Mouse (Mus musculus): ENCODE results near the gene Cpa5. TPM values are rescaled to one million over a fixed set of nuclear protein-coding genes. Genes with fewer than 3 reads are reported as not detected.

Cpa5 gene
- total RNA-seq, 2 experiments from 2014 or later = not detected

DNA sequence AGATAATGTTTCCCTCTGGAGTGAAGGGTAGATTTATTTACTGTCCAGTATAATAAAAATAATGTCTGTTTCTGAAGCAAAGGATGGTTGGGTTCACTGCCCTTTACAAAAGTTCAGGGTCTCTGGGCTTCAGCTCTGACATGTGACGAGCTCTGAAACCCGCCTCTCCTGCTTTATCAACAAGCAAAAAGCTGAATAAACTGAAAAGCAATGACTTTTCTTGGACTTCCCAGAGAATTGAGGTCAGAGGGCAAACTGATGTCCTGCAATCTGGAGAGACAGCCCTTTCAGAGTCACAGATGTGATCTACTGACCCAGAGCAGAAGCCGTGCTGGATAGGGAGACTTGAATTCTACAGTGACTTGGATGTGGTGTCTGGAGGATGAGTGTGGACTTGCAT, 10.8 kb upstream of the Cpa5 start:
- no peak for DNase-seq (ENCODE audit: extremely low spot score in 1 of 2, low spot score in 1 of 2)

DNA sequence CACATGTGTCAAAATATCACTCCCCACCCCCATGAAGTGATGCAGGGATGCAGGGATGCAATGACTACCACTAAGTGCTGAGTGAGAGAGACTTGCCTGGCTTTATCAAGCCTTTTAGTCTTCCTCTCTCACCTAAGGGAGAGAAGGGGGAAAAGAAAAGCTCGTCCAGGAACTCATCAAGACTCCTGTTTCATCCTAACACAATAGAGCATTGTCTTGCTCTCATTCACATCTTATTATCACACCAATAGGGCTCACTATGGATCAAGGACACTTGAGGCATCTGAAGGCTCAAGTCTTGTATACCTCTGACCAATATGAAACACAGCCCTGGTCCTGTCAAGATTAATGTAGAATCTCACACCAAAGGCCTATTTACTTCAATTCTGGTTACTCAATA, 9.8 kb upstream of the Cpa5 start:
- DNase-seq (ENCODE audit: extremely low spot score in 1 of 2, low spot score in 1 of 2) = no peak

DNA sequence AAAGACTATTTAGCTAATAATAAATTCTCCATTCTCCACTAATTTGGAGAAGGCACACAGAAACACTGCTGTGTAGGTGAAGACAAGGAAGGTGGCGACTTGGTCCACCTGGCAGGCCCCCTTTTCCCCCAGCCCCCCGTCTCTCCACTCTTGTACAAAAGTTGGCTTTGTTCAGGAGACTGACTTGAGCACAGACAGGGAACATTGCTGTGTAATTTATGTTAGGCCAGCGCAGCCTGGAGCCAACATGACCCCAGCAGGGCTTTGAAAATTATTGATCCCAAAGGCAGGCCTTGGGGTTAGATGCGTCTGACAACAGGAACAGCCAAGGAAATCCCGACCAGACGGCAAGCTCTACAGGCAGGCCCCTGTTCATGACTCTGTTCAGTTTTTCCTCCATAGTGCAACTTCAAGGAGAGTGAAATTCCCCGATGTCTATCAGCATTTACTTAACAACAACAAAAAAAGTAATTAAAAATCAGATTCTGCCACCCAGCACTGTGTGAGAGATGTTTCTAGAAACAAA, 6.4 kb upstream of the Cpa5 start:
- no peak for DNase-seq (ENCODE audit: extremely low spot score in 1 of 2, low spot score in 1 of 2)

DNA sequence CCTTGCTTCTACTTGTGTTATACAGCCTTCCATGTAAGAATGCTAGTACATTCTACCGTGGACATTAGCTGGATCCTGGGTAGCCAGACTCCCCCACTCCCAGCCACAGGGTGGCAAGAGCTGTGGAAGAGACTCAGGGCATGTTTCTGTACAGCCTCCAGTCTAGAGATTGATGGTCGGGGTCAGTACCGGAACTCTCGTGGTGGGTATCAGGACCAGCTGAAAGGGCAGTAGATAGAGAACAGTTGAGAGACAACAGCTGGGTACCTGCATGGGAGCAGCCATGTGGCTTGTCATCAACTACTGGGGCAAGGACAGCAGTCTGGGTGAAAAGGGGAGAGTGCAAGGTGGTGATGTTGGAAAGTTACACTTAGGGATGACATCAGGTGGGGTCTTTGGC, 5.7 kb upstream of the Cpa5 start:
- DNase-seq (ENCODE audit: extremely low spot score in 1 of 2, low spot score in 1 of 2) = no peak

DNA sequence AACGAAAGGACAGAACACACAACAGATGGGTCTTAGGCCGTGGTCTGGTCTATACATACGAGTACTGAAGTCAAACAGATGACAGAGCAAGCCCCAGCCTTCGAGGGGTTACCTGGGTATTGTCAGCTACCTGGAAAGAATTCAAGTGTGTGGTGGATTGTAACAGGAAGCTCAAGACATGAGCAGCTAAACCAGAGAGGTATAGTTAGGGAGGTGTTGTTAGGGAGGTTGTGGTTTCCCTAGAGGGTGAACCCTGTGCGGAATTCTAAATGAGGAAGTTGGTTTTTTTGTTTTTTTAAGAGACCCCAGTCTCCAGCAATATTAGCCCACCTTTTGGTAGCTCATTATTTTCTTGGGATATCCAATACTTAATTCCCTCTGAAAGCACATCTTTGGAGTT, 5.1 kb upstream of the Cpa5 start:
- no peak for DNase-seq (ENCODE audit: extremely low spot score in 1 of 2, low spot score in 1 of 2)

DNA sequence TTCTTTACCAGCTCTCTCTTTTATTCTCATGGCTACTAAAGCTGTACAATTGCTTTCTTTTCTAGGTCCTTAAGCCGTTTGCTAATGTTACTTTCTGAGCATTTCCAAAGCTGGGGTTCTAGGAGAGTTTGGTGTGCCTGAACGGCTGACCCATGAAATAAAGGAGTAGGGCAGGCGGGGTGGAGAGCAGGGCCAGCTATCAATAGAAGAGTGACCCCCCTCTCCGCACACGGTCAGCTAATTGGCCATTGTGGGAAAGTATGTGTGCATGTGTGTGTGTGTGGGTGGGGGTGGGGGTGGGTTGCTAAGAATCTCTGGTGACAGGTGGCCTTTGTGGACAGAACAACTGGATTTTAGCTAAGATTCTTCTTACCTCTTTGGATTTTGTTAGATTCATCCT, 402 bp downstream of the Cpa5 start:
- no peak for DNase-seq (ENCODE audit: extremely low spot score in 1 of 2, low spot score in 1 of 2)

DNA sequence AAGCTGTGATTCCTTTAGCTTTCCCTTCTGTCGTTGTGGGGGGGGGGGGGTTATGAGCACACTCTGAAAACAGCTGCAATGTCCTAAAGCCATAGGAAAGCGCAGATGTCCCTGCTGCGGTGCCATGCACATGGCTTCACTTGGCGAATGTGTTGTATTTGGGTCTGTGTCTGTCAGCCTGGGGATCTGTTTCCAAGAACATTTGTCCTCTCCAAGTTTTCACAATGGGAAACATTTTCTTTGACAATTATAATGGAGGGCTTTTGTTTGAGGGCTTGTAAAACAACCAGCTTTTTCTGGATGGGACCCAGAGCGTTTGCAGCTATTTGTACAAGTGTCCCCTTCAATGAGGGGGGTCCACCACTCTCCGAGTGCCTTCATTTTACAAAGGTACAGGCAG, 3.4 kb downstream of the Cpa5 start:
- DNase-seq (ENCODE audit: extremely low spot score in 1 of 2, low spot score in 1 of 2) = no peak

DNA sequence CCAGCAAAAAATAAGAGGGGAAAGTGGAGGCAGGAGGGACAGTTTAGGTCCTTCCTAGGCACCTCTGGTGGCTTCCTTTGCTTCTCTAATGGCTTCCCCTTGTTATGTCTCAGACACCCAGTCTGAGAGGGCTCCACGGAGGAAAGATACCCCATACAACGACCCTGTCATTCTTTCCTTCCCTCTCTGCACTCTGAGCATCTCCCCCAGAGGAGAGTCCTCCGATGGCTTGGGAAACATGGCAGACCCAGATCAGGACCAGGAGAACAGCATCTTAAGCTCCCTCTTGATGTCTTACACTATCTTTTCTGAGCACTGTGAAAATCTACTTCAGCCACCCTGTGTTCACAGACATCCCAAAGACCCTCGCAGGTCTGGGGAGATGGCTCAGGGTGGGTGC, 4.9 kb downstream of the Cpa5 start:
- DNase-seq (ENCODE audit: extremely low spot score in 1 of 2, low spot score in 1 of 2) = no peak

DNA sequence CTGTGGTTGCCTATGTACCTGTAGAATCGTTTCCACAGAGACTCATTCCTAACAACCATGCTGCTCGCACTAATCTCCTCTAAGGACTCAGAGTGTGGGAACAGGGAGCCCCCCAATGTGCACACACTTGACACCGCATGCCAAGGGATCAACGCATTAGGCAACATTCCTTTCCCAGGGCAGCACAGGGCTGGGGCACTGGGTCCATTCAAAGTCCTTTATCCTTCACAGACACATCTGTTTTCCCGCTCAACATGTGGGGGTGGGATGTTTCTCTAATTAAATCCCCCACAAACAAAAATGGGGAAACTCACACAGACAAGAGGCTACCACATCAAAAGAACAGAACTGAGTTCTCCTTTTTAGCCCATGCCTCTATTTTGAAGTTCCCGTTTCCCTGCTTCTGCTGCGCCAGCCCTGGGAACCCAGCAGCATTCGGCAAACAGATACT, 5.7 kb downstream of the Cpa5 start:
- no peak for DNase-seq (ENCODE audit: extremely low spot score in 1 of 2, low spot score in 1 of 2)

DNA sequence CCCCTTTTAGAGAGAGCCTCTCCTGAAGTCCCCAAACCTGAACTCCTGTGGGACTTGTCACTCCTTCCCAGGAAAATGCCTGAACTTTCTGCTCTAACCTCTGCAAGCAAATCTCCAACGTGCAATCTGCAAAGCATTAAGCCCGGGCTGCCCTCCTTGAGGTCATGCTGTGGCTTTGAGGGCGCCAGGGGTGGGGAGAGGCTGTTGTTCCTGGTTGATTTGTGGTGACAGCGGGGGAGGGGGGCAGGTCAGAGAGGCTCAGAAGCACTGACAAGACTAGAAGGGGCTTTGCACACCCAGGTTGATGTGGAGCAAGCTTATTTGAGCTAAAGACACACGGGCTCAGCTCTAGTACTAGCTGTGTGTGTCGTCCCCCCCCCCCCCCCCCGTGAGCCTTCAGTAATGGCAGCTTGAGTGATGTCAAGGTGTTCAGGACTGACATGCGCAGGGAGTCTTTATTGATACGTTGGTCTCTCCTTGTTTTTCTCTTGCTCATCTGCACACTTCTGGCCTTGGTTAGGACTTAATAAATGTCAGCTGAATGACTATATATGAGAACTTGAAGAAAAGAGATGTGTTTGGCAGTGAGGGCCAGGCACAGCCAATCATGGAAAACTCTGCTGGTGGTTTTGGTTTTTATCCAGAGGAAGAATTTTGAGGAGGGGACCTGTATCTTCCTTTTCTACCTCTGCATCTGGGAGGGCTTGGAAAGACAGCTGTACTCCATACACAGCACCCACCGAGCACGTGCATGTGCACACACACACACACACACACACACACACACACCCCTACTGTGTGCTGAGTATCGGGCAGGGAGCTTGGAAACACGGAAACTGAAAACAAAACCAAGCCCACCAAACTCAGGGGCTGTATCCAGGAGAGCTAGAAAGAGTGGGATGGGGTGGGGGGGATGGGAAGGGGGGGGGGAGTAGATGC, 6.5 kb downstream of the Cpa5 start:
- DNase-seq (ENCODE audit: extremely low spot score in 1 of 2, low spot score in 1 of 2) = no peak

DNA sequence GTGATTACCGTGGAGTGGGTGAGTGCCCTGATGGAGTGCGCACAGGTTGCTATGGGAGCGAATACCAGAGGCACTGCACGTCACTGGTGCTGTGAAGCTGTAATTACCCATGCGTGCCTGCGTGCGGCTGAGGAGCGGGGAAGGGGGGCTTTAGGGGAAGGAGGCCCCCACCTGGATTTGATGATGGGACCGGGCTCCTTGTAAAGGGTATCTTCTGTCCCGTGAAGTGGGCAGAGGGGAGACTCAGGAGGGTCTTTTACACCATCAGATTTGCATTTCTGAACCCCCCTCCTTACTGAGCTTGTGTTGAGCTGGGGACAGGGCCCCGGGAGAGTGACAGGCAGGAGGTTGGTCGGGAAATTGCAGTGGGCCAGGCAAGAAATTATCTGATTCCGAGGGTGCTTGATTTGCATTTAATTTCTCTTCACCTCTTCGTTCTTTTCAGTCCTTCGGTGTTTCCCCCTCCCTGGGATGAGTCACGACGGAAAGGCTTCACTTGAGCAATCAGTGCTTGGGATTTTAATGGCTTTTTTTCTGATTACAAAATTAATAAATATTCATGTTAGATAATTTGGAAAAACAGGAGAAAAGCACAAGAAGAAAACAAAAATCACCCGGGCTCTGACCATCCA, 7.3 kb downstream of the Cpa5 start:
- peak; percentile 31 to 42 for DNase-seq (ENCODE audit: extremely low spot score in 1 of 2, low spot score in 1 of 2)

DNA sequence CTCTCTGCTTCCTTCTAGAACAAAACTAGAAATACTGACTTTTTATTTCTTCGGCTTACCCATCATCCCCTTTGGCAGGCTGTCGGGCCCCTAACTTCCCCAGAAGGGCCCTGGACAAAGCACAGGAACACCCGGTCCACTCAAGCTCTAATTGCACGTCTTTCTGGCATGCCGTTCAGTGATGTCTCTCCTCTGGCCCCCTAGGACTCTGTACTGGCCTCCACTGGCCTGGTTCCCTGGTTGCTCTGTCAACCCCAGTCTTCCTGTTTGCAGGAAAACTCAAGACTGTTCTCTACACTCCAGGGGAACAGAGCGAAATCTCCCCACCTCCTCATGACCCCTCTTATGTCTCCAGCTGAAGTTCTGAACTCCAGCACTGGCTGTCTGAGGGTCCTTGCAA, 7.9 kb downstream of the Cpa5 start:
- DNase-seq (ENCODE audit: extremely low spot score in 1 of 2, low spot score in 1 of 2) = no peak

DNA sequence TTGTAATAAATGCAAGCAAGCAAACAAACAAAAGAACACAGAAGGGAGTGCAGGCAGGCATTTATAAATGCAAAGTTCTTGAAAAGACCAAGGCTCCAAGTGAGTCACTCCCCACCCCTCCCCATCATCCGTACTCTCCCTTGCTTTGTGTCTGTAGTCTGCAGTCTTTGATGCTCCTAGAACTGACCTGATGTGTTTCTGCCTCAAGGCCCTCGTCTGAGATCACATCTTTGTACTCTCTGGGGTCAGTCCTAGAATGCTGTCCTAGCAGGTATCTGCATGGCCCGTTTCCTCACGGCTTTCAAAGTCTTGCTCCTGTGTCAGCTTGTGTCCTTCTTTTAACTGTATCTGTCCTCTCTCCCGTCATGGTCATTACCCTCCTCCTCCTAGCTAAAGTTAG, 8.8 kb downstream of the Cpa5 start:
- no peak for DNase-seq (ENCODE audit: extremely low spot score in 1 of 2, low spot score in 1 of 2)

DNA sequence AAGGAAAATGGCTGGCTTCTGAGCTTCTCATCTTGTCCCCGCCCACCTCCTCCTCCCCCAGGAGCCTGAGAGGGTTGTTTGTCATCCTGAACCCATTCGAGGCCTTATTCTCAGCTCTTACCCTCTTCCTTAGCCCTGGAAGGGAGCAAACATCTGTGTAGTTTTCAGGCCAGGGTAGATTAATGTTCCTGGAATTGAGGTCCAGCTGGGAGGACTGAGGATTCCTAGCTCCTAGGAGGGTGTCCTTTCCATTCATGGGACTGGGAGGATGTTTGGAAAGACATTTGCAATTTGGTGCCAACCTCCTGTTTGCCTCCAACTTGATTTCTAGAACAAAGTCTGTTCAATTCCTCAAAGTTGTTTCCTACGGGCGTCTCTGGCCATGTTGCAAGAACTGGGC, 9.8 kb downstream of the Cpa5 start:
- DNase-seq (ENCODE audit: extremely low spot score in 1 of 2, low spot score in 1 of 2) = no peak

DNA sequence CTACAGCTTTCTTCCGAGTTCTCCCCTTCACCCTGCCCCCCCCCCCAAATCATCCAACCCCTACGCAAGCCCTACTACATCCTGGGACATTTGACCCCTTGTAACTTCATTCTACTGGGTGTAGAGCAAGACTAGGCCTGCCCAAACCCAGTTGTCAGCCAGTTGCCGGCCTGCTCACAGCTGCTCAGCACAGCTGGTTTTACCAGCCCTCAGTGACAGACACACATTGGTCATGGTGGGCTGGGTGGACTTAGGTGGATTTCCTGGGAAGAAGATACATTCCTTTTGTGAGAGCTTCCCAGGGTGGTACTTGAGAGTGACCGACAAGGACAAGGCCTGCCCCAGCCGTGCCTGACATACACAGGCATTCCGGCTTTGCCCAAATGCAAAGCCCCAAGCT, 10.2 kb downstream of the Cpa5 start:
- DNase-seq (ENCODE audit: extremely low spot score in 1 of 2, low spot score in 1 of 2) = no peak

DNA sequence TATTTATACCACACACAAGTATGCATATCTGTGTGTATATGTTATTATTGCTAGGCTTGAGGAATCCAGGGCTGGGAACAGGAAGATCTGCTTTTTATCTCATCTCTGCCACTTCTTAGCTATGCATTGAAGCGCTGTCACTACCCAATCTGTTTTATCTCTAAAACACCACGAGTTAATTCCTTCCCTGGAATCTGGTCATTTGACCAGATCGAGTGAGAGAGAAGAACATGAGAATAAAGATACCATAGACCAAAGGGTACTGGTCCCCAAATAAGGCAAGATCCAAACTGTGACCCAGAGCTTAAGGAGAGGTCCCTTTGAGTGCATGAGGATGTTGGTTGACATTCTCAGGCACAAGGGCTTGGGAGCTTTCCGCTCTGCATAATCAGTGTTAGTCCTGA, 11.2 kb downstream of the Cpa5 start:
- DNase-seq (ENCODE audit: extremely low spot score in 1 of 2, low spot score in 1 of 2) = no peak

DNA sequence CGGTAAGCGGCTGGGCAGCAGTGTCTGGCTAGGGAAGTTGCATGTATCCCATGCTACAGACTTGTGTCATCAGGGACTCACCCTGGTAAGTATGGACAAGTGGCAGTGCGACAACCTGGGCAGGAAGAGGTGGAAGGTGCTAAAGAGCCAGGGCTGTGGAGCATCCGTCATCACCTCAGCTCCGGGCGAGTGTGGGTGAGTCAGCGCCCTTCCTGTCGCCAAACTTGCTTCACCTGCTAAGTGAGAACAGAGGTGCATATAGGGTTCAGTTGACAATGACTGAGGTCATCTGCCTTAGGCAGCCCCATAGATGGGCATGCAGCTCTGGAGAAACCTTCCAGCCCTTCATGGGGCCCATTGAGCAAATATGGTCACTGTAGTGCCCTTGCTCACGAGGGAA, 14.0 kb downstream of the Cpa5 start:
- DNase-seq (ENCODE audit: extremely low spot score in 1 of 2, low spot score in 1 of 2) = no peak

DNA sequence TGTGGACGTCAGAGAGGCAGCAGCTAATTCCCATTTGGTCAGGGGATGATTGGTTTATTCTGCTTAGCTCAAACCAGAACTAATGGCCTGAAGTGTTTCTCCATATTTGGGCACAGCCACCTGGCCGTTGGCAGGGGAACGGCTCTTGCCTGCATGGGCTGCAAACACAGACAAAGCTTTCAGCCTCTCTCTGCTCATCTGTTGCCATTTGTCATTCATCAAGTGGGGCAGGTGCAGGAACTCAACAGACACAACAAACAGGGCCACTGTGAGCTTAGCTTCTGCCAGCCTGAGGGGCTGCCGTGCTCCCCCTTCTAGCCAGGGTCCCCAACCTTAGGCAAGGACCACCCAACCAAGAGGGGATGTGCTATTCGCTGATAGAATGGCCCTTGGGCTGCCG, 17.3 kb downstream of the Cpa5 start:
- DNase-seq (ENCODE audit: extremely low spot score in 1 of 2, low spot score in 1 of 2) = no peak

DNA sequence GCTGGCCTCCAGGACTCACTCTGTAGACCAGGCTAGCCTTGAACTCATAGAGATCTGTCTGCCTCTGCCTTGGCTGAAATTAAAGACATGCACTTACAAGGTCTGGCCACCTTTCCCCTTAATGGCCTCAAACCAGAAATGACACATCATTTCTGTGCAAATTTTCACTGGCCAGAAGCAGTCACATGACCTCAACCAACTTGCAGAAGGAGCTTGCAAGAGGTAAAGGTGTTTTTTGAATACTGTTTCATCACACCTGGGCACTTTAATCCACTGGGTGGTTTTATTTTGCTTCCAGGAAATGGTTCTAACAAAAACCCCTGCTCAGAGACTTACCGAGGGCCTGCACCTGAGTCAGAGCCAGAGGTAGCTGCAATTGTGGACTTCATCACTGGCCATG, 19.2 kb downstream of the Cpa5 start:
- no peak for DNase-seq (ENCODE audit: extremely low spot score in 1 of 2, low spot score in 1 of 2)

DNA sequence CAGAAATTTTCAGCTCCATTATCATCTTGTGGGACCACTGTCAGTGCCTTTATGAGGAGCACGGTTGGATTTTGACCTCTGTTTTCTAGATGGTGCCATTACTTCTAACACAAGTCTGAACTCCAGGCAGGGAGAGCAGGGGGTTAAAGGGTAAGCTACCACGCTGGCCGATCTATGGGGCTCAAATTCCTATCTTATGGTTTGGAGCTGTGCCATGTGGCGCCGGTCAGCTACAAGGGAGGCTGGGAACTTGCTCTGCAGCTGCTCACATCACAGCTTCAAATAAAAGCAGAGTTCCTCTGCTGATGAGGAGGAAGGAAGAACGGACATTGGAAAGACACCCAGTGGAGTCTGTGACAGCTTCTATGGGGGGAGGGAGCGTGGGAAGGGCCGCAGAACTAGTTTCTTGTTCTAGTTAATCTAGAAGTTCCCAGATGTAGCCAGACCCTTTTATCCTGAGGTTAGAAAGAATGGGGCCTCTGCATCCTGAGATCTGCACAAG, 24.6 kb downstream of the Cpa5 start:
- no peak for DNase-seq (ENCODE audit: extremely low spot score in 1 of 2, low spot score in 1 of 2)

DNA sequence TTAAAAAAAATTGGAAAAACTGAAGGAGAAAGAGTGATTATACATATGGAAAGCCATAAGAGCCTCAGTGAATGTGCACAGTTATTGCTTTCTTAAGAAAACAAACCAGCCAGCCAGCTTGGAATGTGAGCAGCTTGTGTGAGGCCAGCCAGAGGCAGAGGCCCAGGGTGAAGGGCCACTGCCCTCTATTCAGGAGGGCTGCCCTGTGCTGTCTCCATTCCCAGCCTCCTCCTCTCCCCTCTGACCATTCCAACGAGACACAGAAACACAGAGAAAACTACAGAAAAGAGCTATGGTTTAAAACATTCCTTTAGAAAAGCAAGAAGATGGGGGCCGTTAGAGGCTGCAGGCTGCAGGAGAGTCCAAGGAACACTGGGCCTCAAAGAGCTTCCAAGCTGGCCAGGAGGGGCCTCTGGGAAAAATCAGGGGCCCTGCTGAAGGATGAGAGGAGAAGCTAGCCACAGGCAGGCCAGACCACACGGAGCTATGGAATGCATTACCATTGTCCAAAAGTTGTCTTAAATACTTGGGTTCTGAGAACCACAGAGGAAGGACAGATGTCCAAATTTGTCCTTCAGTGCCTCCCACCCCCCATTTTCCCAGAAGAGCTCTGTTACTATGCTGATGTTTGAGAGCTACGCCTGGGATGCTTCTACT, 25.5 kb downstream of the Cpa5 start:
- DNase-seq (ENCODE audit: extremely low spot score in 1 of 2, low spot score in 1 of 2) = no peak

Data from layer of hippocampus, postnatal 25 days (tissue).